Mouse (Mus musculus) C2C12 (cell line): ENCODE measurements around the gene Psmd4. TPM values are rescaled to one million over a fixed set of nuclear protein-coding genes. Genes with fewer than 3 reads are reported as not detected.

ENCODE experiments used
- H3K27me3 ChIP-seq: one replicate; pipeline ENCODE4 v1.6.1; 2011; ENCODE audit not compliant: control insufficient read depth, insufficient read depth, insufficient read length
- H3K36me3 ChIP-seq: one replicate; pipeline ENCODE4 v1.6.1; 2011; ENCODE audit not compliant: control insufficient read depth, insufficient read depth
- H3K4me3 ChIP-seq: one replicate; pipeline ENCODE4 v1.5.1; 2011; ENCODE audit warnings: mild to moderate bottlenecking, control low read depth; ENCODE audit not compliant: poor library complexity, insufficient read depth, severe bottlenecking
- H3K79me2 ChIP-seq: one replicate; pipeline ENCODE4 v1.6.1; 2011; ENCODE audit not compliant: control insufficient read depth, insufficient read depth
- H3K79me3 ChIP-seq: one replicate; pipeline ENCODE4 v1.6.1; 2011; ENCODE audit warnings: low read depth, control low read depth
- H3ac ChIP-seq: one replicate; pipeline ENCODE3; 2011; ENCODE audit warnings: low read depth; ENCODE audit not compliant: control insufficient read depth, insufficient read length
- CEBPB ChIP-seq: IDR thresholded peaks from one replicate; pipeline ENCODE4 v1.6.1; 2011; ENCODE audit warnings: low read depth, mild to moderate bottlenecking, control low read depth, moderate library complexity
- CTCF ChIP-seq: IDR thresholded peaks from one replicate; pipeline ENCODE4 v1.5.1; 2011; ENCODE audit not compliant: control insufficient read depth, insufficient read depth, insufficient read length
- FOSL1 ChIP-seq: IDR thresholded peaks from one replicate; pipeline ENCODE4 v1.8.0; 2011; ENCODE audit warnings: mild to moderate bottlenecking, low read length; ENCODE audit not compliant: poor library complexity, insufficient read depth, severe bottlenecking
- MAX ChIP-seq: IDR thresholded peaks from one replicate; pipeline ENCODE4 v1.6.1; 2011; ENCODE audit warnings: mild to moderate bottlenecking, control low read depth
- MYOD1 ChIP-seq: IDR thresholded peaks from one replicate; pipeline ENCODE4 v1.6.1; 2011; ENCODE audit warnings: low read depth; ENCODE audit not compliant: control insufficient read depth, insufficient read length
- MYOG ChIP-seq: IDR thresholded peaks from one replicate; pipeline ENCODE4 v1.6.1; 2011; ENCODE audit not compliant: control insufficient read depth, insufficient read length; ENCODE audit errors: extremely low read depth
- USF1 ChIP-seq: IDR thresholded peaks from one replicate; pipeline ENCODE4 v1.6.1; 2011; ENCODE audit warnings: low read depth, mild to moderate bottlenecking, control low read depth, moderate library complexity
- polyA plus RNA-seq: library from polyadenylated mRNA; unstranded; fragments of >200 nt; fragmentation: generic; extraction: Trizol; gene quantifications from one replicate; pipeline ENCODE4 v1.2.1, GENCODE M21; 2012; ENCODE audit warnings: missing spikeins

The Psmd4 gene
- polyA plus RNA-seq, 1 experiment, result 264 TPM

DNA sequence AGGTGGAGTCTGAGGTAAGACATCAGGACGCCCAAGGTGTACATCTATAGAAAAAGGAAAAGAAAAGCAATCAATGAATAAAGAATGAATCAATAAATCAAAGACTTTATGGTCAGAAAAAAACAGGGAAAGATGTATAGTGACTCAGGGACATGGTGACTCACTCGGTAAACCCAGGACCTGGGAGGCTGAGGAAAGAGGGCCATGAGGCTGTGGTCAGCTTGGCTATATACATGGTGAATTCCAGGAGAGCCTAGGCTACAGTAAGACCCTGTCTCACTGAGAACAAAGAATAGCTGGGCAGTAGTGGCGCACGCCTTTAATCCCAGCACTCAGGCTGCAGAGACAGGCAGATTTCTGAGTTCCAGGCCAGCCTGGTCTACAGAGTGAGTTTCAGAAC is 21.3 kb upstream of the Psmd4 start:
- no peaks in the 10 kb centered on the region for H3K79me3 ChIP-seq
- no peaks in the 10 kb centered on the region for H3K79me2 ChIP-seq
- H3K4me3 ChIP-seq, result no peak overlapping the region
- no peak overlapping the region for H3ac ChIP-seq
- peaks cover 91% of the 10 kb centered on the region for H3K36me3 ChIP-seq
- H3K27me3 ChIP-seq, result no peaks in the 10 kb centered on the region
- TF ChIP-seq CTCF (no peak), CEBPB (no peak)

DNA sequence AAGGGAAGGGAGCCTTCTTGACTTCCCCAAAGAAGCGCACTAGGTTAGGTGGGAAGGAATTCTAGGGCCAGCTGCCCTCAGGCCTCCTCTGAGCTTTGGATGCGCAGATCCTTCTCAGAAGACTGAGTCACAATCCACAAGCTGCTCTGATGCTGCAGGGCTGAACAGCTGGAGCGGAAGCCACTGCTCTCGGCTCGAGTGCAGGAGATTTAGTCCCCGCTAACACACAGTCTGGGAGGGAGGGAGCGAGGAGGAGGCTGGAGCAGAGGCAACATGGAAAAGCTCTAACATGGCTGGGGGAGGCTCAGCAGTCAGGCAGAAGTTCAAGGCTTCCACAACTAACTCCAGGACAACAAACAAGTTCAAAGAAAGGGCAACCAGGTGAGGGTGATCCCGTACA is 15.7 kb upstream of the Psmd4 start:
- H3K79me2 ChIP-seq, result no peaks in the 10 kb centered on the region
- no peaks in the 10 kb centered on the region for H3K79me3 ChIP-seq
- H3K27me3 ChIP-seq, result no peaks in the 10 kb centered on the region
- no peak overlapping the region for H3ac ChIP-seq
- TF ChIP-seq USF1, result no peak
- no peak for TF ChIP-seq MYOG
- no peak for TF ChIP-seq FOSL1
- TF ChIP-seq CTCF, result no peak
- TF ChIP-seq CEBPB, result no peak
- TF ChIP-seq MYOD1, result peak; percentile 90
- H3K4me3 ChIP-seq, result no peak overlapping the region
- H3K36me3 ChIP-seq, result peaks cover 47% of the 10 kb centered on the region

DNA sequence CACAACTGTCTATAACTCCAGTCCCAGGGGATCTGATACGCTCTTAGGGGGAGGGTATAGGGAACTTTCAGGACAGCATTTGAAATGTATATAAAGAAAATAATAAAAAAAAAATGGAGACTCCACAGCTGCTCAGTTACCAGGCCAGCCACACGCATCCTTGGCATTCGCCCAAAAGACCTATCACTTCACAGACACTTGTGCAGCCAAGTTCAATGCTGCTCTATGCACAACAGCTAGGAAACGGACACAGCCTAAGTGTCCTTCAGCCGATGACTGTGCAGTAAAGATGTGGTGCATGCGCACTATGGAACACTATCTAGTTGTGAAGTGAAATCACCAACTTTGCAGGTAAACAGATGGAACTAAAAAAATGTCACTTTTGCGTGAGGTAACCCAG is 13.9 kb upstream of the Psmd4 start:
- Histone ChIP-seq H3K36me3 (peaks cover 32% of the 10 kb centered on the region), H3K79me3 (no peaks in the 10 kb centered on the region), H3ac (no peak overlapping the region), H3K27me3 (no peaks in the 10 kb centered on the region), H3K79me2 (no peaks in the 10 kb centered on the region), H3K4me3 (no peak overlapping the region)
- no peak for TF ChIP-seq FOSL1
- no peak for TF ChIP-seq MYOG
- TF ChIP-seq USF1, result no peak
- no peak for TF ChIP-seq MAX
- TF ChIP-seq CTCF, result no peak

DNA sequence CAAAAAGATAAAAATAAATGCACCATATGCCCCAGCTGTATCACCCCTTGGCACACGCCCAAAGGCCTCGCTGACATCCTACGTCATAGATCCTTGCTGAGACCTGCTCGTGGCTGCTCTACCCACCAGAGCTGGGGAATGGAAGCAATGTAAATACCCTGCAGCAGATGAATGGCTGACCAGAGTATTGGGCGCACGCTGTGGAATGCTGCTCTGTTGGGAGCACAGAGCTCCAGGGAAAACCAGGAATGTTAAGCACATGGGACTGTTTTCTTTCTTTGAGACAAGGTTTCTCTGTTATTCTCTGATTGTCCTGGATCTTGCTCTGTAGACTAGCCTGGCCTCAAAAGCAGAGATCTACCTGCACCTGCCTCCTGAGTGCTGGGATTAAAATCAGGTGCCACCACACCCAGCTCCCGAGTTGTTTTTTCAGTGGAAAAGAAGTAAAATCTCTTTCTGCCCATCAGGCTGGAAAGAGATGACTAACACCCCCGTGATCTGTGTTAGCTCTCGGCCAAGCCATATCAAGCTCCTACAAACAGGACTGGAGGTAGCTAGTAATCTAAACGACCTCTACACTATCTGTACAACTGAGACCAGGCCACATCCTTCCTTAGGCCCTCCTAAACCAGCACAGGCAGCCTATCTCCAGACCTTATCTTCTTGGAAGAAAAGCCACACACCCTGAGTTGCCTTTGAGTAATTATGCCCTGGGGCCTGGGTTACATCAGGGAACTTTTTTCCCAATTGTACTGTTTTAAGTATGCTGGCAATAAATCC is 12.3 kb upstream of the Psmd4 start:
- H3K36me3 ChIP-seq, result peaks cover 19% of the 10 kb centered on the region
- no peaks in the 10 kb centered on the region for H3K79me3 ChIP-seq
- H3K79me2 ChIP-seq, result no peaks in the 10 kb centered on the region
- H3ac ChIP-seq, result no peak overlapping the region
- no peak overlapping the region for H3K4me3 ChIP-seq
- TF ChIP-seq USF1 (no peak), MYOD1 (no peak), MYOG (no peak), MAX (no peak), FOSL1 (no peak), CTCF (no peak), CEBPB (no peak)
- H3K27me3 ChIP-seq, result no peaks in the 10 kb centered on the region

DNA sequence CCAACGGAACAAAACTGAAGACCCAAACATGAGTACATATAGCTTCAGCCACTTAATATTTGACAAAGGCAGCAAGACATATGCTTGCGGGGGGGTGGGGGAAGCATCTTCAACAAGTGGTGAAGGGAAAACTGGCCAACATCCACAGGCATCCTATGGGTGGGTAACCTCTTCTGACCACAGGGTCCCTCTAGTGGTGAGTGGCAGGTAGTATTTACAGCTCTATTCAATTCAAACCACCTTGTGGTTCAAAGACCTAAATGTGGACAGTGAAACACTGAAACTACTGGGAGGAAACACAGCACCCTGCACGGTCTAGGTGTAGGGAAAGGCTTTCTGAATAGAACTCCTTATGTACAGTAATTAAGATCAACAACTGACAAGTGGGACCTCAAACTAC is 11.3 kb upstream of the Psmd4 start:
- Histone ChIP-seq H3K4me3 (no peak overlapping the region), H3K27me3 (no peaks in the 10 kb centered on the region), H3K79me3 (no peaks in the 10 kb centered on the region), H3ac (no peak overlapping the region), H3K79me2 (no peaks in the 10 kb centered on the region), H3K36me3 (peaks cover 9% of the 10 kb centered on the region)
- TF ChIP-seq MAX (no peak), CTCF (peak; percentile 15), FOSL1 (no peak)

DNA sequence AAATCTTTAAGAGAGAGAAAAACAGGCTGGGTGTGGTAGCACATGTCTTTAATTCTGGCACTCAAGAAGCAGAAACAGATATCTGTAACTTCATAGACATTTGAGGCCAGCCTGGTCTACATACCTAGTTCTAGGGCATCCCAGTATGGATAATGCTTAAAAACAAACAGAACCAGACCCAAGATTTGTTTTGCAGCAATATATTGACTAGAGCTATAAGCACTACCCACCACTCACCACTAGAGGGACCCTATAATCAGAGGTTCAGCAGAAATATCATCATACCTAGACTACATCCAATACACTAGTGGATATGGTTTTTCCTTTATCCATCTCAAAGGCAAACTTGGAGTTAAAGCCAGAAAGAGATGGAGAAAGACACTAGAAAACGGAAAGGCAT is 10.5 kb upstream of the Psmd4 start:
- Histone ChIP-seq H3K27me3 (no peaks in the 10 kb centered on the region), H3K79me3 (no peaks in the 10 kb centered on the region), H3K79me2 (no peaks in the 10 kb centered on the region), H3K4me3 (no peak overlapping the region), H3ac (no peak overlapping the region), H3K36me3 (peaks cover 2% of the 10 kb centered on the region)
- TF ChIP-seq USF1 (no peak), MYOD1 (no peak), MYOG (no peak), MAX (no peak), FOSL1 (no peak), CTCF (no peak), CEBPB (no peak)
